Mouse (Mus musculus) kidney, embryonic 16.5 days (tissue): Measurements from ENCODE around the gene Pfkfb3. TPM values are rescaled to one million over a fixed set of nuclear protein-coding genes. Genes with fewer than 3 reads are reported as not detected.
A peak's percentile ranks its signal among the peaks of the same experiment; 100 is the strongest.

Source experiments
- ATAC-seq: fragments of 200-750 bp; cut with Nextera tagmentation; 2 replicates; pipeline ENCODE4 v1.8.0; 2017; ENCODE audit warnings: moderate TSS enrichment; ENCODE audit not compliant: low FRiP score, low TSS enrichment
- H3K27ac ChIP-seq: fragments of 300-500 bp; sonication (generic); 2 replicates; pipeline ENCODE4 v1.5.1; 2014; ENCODE audit warnings: low read length
- H3K27me3 ChIP-seq: fragments of 300-500 bp; sonication (generic); 2 replicates; pipeline ENCODE4 v1.6.1; 2014; ENCODE audit warnings: low read length, control low read depth, mixed read lengths; ENCODE audit not compliant: insufficient read depth
- H3K36me3 ChIP-seq: fragments of 300-500 bp; sonication (generic); 2 replicates; pipeline ENCODE4 v1.6.1; 2014; ENCODE audit warnings: low read length, control low read depth, mixed read lengths; ENCODE audit not compliant: insufficient read depth
- H3K4me1 ChIP-seq: fragments of 300-500 bp; sonication (generic); 2 replicates; pipeline ENCODE4 v1.6.1; 2014; ENCODE audit warnings: low read length, control low read depth, mixed read lengths; ENCODE audit not compliant: insufficient read depth
- H3K4me2 ChIP-seq: fragments of 300-500 bp; sonication (generic); replicated peaks from 2 replicates; pipeline ENCODE4 v1.6.1; 2014; ENCODE audit warnings: low read depth, low read length
- H3K4me3 ChIP-seq: fragments of 300-500 bp; sonication (generic); 2 replicates; pipeline ENCODE4 v1.5.1; 2014; ENCODE audit warnings: mild to moderate bottlenecking, low read length
- H3K9ac ChIP-seq: fragments of 300-500 bp; sonication (generic); replicated peaks from 2 replicates; pipeline ENCODE4 v1.6.1; 2014; ENCODE audit warnings: low read length
- H3K9me3 ChIP-seq: fragments of 300-500 bp; sonication (generic); 2 replicates; pipeline ENCODE4 v1.6.1; 2016; ENCODE audit warnings: low read length, control low read depth
- WGBS: fragments of 180-500 bp; shearing (Covaris S2); extraction: QIAGEN DNeasy Blood & Tissue Kit; methylation state at CpG from one replicate; pipeline ENCODE4 v1.1.7; 2014; 5-methylcytosine and 5-hydroxymethylcytosine counted together
- polyA plus RNA-seq: library from polyadenylated mRNA; unstranded; fragments of >200 nt; fragmentation: Nextera tagmentation; extraction: Ambion mirVana; gene quantifications from 2 replicates; pipeline ENCODE4 v1.2.1, GENCODE M21; 2015

Gene Pfkfb3
- polyA plus RNA-seq, 1 experiment from 2014 or later: 11.9 TPM

DNA sequence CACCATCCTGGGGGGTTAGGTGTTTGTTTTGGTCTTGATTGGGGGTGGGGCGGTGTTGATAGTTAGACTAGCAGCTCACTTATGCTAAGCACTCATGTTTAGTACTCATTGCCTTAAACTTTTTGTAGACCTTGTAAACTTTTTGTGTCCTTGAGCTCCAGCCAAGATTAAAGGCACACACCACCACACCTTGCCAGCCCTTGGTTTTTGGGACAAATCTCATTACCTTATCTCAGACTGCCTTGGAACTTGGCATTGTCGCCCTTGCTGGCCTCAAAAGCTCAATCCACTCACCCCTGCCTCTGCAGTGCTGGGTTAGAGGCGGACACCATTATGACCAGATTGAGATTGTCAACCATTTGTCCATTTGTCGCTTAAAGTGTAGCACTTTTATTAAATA, 125.3 kb downstream of the Pfkfb3 start:
- no peak overlapping the region for H3K4me3 ChIP-seq
- WGBS: 95% methylated on average over 4 of the region's 4 CpGs
- H3K9ac ChIP-seq: no peak overlapping the region
- H3K27ac ChIP-seq: no peak overlapping the region
- H3K9me3 ChIP-seq: no peaks in the 10 kb centered on the region
- peaks cover 35% of the 10 kb centered on the region for H3K4me1 ChIP-seq
- no peak overlapping the region for H3K4me2 ChIP-seq
- no peaks in the 10 kb centered on the region for H3K36me3 ChIP-seq
- H3K27me3 ChIP-seq: no peaks in the 10 kb centered on the region
- ATAC-seq: no peak

GRCm38 (mm10) chr2:11427596-11427995, 126.3 kb downstream of the Pfkfb3 start:
- WGBS: 89% methylated on average over 6 of the region's 6 CpGs
- Histone ChIP-seq H3K9me3 (no peaks in the 10 kb centered on the region), H3K4me1 (peaks cover 30% of the 10 kb centered on the region), H3K4me3 (no peak overlapping the region), H3K27ac (no peak overlapping the region), H3K27me3 (no peaks in the 10 kb centered on the region), H3K4me2 (no peak overlapping the region), H3K9ac (no peak overlapping the region), H3K36me3 (no peaks in the 10 kb centered on the region)
- no peak for ATAC-seq

DNA sequence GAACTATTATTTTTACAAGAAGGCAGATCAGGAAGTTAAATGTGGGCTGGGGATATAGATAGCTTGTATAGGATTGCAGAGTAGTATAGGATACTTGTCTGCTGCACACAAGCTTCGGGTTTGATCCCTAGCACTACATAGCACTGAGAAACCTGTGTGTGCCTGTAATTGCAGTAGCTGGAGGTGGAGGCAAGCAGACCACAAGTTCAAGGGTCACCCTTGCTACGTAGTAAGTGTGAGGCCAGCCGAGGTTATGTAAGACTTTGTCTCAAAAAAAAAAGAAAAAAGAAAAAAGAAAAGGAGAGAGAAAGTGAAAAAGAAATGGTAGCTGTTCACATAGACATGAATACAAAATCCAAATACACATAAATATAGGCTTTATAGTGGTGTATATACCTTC, 127.5 kb downstream of the Pfkfb3 start:
- no peak for ATAC-seq
- Histone ChIP-seq H3K9me3 (0 out of 2 replicates have a peak, but pooled peaks cover 3% of the 10 kb centered on the region), H3K9ac (no peak overlapping the region), H3K27ac (no peak overlapping the region), H3K4me3 (no peak overlapping the region), H3K27me3 (no peaks in the 10 kb centered on the region), H3K4me2 (no peak overlapping the region), H3K36me3 (no peaks in the 10 kb centered on the region), H3K4me1 (peaks cover 30% of the 10 kb centered on the region)
- 22% methylated on average over 3 of the region's 3 CpGs for WGBS

DNA sequence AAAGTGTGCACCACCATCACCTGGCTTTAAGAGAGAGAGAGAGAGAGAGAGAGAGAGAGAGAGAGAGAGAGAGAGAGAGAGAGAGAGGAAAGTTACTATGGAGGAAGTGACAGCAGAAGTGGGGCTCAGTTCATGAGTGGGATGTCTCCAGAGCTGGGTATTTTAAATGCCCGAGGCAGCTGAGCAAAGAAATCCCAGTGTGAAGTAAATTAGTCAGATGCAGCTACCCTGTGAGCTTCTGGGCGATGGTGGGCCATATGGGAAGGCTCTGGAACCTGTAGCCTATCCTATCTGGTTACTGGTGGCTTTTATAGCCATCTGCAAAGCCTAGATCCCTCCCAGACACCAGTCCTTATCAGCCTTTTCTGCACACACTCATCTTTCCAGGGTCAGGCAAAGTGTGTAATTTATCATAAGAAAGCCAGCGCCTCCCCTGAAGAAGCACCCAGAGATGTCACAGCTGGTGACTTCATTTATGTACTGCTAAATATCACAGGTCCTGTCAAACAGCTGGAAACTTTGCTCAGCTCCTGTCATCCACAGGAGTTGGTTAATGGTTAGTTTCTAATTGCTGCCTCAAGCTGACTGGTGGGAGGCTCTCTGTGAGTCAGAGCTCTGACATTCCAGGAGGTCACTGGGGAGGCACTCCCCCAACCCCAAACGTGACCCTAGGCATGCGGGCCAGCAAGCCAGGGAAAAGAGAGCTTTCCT, 128.3 kb downstream of the Pfkfb3 start:
- peak; percentile 86 for ATAC-seq
- 6% methylated on average over 5 of the region's 5 CpGs for WGBS

GRCm38 (mm10) chr2:11424252-11424651, 129.6 kb downstream of the Pfkfb3 start:
- Histone ChIP-seq H3K9ac (no peak overlapping the region), H3K27me3 (no peaks in the 10 kb centered on the region), H3K27ac (no peak overlapping the region), H3K4me1 (peaks cover 20% of the 10 kb centered on the region), H3K4me3 (no peak overlapping the region), H3K4me2 (no peak overlapping the region), H3K9me3 (0 out of 2 replicates have a peak, but pooled peaks cover 3% of the 10 kb centered on the region), H3K36me3 (no peaks in the 10 kb centered on the region)
- no peak for ATAC-seq
- 78% methylated on average over 5 of the region's 5 CpGs for WGBS

More for the DNA sequence above, 128.3 kb downstream of the Pfkfb3 start:
- Histone ChIP-seq H3K36me3 (no peaks in the 10 kb centered on the region), H3K4me2 (0 out of 2 replicates have a peak overlapping the region, but pooled peaks have one; percentile 10), H3K9ac (no peak overlapping the region), H3K4me1 (peaks cover 30% of the 10 kb centered on the region), H3K27me3 (no peaks in the 10 kb centered on the region), H3K4me3 (no peak overlapping the region), H3K27ac (peak overlapping the region; percentile 79), H3K9me3 (0 out of 2 replicates have a peak, but pooled peaks cover 3% of the 10 kb centered on the region)

DNA sequence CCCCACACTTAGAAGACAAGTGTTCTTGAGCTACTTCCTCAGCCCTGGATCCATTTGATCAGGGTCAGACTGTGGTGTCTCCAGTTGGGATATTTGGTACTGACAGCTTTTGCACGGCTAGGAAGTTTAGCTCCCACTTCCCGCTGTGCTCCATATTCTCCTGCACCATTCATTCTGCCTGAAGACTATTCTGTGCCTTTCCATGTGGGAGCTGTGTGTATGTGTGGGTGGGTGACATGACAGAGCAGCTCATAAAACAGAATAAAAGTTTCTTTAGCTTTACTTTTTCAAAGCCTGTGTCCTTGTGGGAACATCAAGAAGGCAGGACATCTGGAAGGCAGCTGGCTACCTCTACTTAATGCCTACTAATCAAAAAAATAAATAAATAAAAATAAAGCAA, 130.5 kb downstream of the Pfkfb3 start:
- Histone ChIP-seq H3K4me2 (no peak overlapping the region), H3K4me1 (peaks cover 18% of the 10 kb centered on the region), H3K27me3 (no peaks in the 10 kb centered on the region), H3K9ac (no peak overlapping the region), H3K36me3 (no peaks in the 10 kb centered on the region), H3K9me3 (0 out of 2 replicates have a peak, but pooled peaks cover 3% of the 10 kb centered on the region), H3K27ac (no peak overlapping the region), H3K4me3 (no peak overlapping the region)
- WGBS: 68% methylated on average over 2 of the region's 2 CpGs
- no peak for ATAC-seq

- ATAC-seq: no peak
- Histone ChIP-seq H3K9me3 (0 out of 2 replicates have a peak, but pooled peaks cover 3% of the 10 kb centered on the region), H3K27me3 (no peaks in the 10 kb centered on the region), H3K27ac (no peak overlapping the region), H3K4me2 (no peak overlapping the region), H3K4me3 (no peak overlapping the region), H3K9ac (no peak overlapping the region), H3K4me1 (peaks cover 18% of the 10 kb centered on the region), H3K36me3 (no peaks in the 10 kb centered on the region)
- WGBS: 81% methylated on average over 3 of the region's 3 CpGs
These were observed 131.5 kb downstream of the Pfkfb3 start for GRCm38 (mm10) chr2:11422384-11422783.

Other genes starting within 250 kb of the Pfkfb3 start
- gene Rbm17, start 50.1 kb upstream of the Pfkfb3 start, polyA plus RNA-seq: 147 and 152 TPM in 2 replicates
- gene Gm17490, start 72.2 kb upstream of the Pfkfb3 start, polyA plus RNA-seq: not detected in 2 replicates
- not detected in 2 replicates for gene Il2ra, start 88.7 kb upstream of the Pfkfb3 start, polyA plus RNA-seq
- 2.6 TPM in 2 replicates for gene Il15ra, start 151.2 kb upstream of the Pfkfb3 start, polyA plus RNA-seq
- 137 and 141 TPM in 2 replicates for gene Fbh1, start 223.5 kb upstream of the Pfkfb3 start, polyA plus RNA-seq
- gene Ankrd16, start 223.8 kb upstream of the Pfkfb3 start, polyA plus RNA-seq: 52.6 and 59.2 TPM in 2 replicates